ENCODE assay signal across 11 mouse cellular contexts in genomic region chr1:67103476-67104248, GRCm38 (mm10). TPM values are rescaled to one million over a fixed set of nuclear protein-coding genes. Genes with fewer than 3 reads are reported as not detected.
DNase-seq lines count a peak whose midpoint lies in the region; ATAC-seq lines count a peak whose summit lies in the region.
"Had no signal": no experiment of that assay in that cellular context is flagged by ENCODE, and none has a peak within 500 bp of the region (broad histone marks: within the 10 kb centered on the region; RNA-seq: fewer than 3 reads in every experiment).

No protein-coding gene starts in this region.

- no peak for ATAC-seq in liver, embryonic 11.5 days (replicated peaks; ENCODE audit: low FRiP score)
- ATAC-seq in liver, embryonic 13.5 days (ENCODE audit: low read depth) = peak; percentile 63
- no peak for ATAC-seq in forebrain, embryonic 15.5 days (replicated peaks)

- no peaks in the 10 kb centered on the region for H3K4me1 ChIP-seq in liver, embryonic 11.5 days (replicated peaks; ENCODE audit: control insufficient read depth, insufficient read depth, low read length)
- 0 out of 2 replicates have a peak, but pooled peaks cover 2% of the 10 kb centered on the region for H3K4me1 ChIP-seq in liver, embryonic 13.5 days (replicated peaks)
- no peaks in the 10 kb centered on the region; the same call in 1 of the 2 replicates for H3K4me1 ChIP-seq in forebrain, embryonic 15.5 days

- peak; percentile 3 for DNase-seq in liver
- DNase-seq in liver, embryonic 11.5 days (ENCODE audit: low spot score) = no peak
- peak; percentile 38 for DNase-seq in brain, adult 2 months (ENCODE audit: low read depth, low spot score)
- peak; percentile 1 for DNase-seq in embryo, embryonic 9.5 days (ENCODE audit: extremely low spot score)
- no peak for DNase-seq in liver, embryonic 13.5 days
- DNase-seq in Muller cell, postnatal 12 days (ENCODE audit: inconsistent ontology term) = no peak
- DNase-seq: adrenal gland, postnatal 14 days; heart, postnatal 14 days had no signal

- H3K9me3 ChIP-seq in liver, embryonic 11.5 days (ENCODE audit: control insufficient read depth, low read length) = no peaks in the 10 kb centered on the region; the same call in 1 of the 2 replicates
- 0 out of 2 replicates have a peak, but pooled peaks cover 2% of the 10 kb centered on the region for H3K9me3 ChIP-seq in liver, embryonic 13.5 days (replicated peaks)
- H3K9me3 ChIP-seq in forebrain, embryonic 15.5 days = no peaks in the 10 kb centered on the region
- H3K9me3 ChIP-seq: G1E; limb, embryonic 13.5 days had no signal

- WGBS in liver, embryonic 11.5 days = 64% methylated on average over 12 of the region's 12 CpGs
- 58% methylated on average over 12 of the region's 12 CpGs for WGBS in liver, embryonic 13.5 days (ENCODE audit: insufficient replicate concordance)
- 47% methylated on average over 12 of the region's 12 CpGs for WGBS in forebrain, embryonic 15.5 days

- H3K27me3 ChIP-seq in liver, embryonic 11.5 days (replicated peaks; ENCODE audit: control insufficient read depth, insufficient read depth, low read length) = no peaks in the 10 kb centered on the region
- H3K27me3 ChIP-seq in liver, embryonic 13.5 days = no peaks in the 10 kb centered on the region
- no peaks in the 10 kb centered on the region for H3K27me3 ChIP-seq in forebrain, embryonic 15.5 days
- H3K27me3 ChIP-seq: limb, embryonic 13.5 days had no signal

- H3K27ac ChIP-seq in liver, embryonic 11.5 days (ENCODE audit: low read depth, low read length) = no peak overlapping the region
- no peak overlapping the region for H3K27ac ChIP-seq in liver, embryonic 13.5 days
- no peak overlapping the region for H3K27ac ChIP-seq in forebrain, embryonic 15.5 days (replicated peaks)
- H3K27ac ChIP-seq: limb, embryonic 13.5 days had no signal

- H3K9ac ChIP-seq in liver, embryonic 11.5 days (ENCODE audit: low read depth, low read length) = no peak overlapping the region
- H3K9ac ChIP-seq in liver, embryonic 13.5 days = no peak overlapping the region
- no peak overlapping the region for H3K9ac ChIP-seq in forebrain, embryonic 15.5 days (replicated peaks)
- H3K9ac ChIP-seq: limb, embryonic 13.5 days had no signal

- no peak overlapping the region for H3K4me2 ChIP-seq in liver, embryonic 11.5 days
- no peak overlapping the region for H3K4me2 ChIP-seq in liver, embryonic 13.5 days
- no peak overlapping the region for H3K4me2 ChIP-seq in forebrain, embryonic 15.5 days (replicated peaks)
- H3K4me2 ChIP-seq: limb, embryonic 13.5 days had no signal

- H3K4me3 ChIP-seq in liver, embryonic 11.5 days (ENCODE audit: low read depth, low read length) = no peak overlapping the region
- no peak overlapping the region for H3K4me3 ChIP-seq in liver, embryonic 13.5 days (replicated peaks)
- no peak overlapping the region for H3K4me3 ChIP-seq in forebrain, embryonic 15.5 days
- H3K4me3 ChIP-seq: limb, embryonic 13.5 days had no signal

- no peaks in the 10 kb centered on the region for H3K36me3 ChIP-seq in liver, embryonic 11.5 days (ENCODE audit: control insufficient read depth, insufficient read depth, low read length)
- H3K36me3 ChIP-seq in liver, embryonic 13.5 days = no peaks in the 10 kb centered on the region
- H3K36me3 ChIP-seq in forebrain, embryonic 15.5 days = no peaks in the 10 kb centered on the region
- H3K36me3 ChIP-seq: G1E; limb, embryonic 13.5 days had no signal

RNA-seq across cellular contexts. Expression of gene Cps1, which starts 19.2 kb away (rescaled TPM):
- polyA plus RNA-seq in liver, embryonic 11.5 days (2014; fragmentation: Nextera tagmentation; extraction: Ambion mirVana) = 0.04 and 0.17 TPM in 2 replicates
- 0.41 and 0.45 TPM in 2 replicates for polyA plus RNA-seq in liver, embryonic 13.5 days (2015; fragmentation: Nextera tagmentation; extraction: Ambion mirVana)
- polyA plus RNA-seq in forebrain, embryonic 15.5 days (2015; fragmentation: Nextera tagmentation; extraction: Ambion mirVana) = 0.13 and 0.27 TPM in 2 replicates
- polyA plus RNA-seq: G1E had no signal

Comparison
In these comparisons a context has a peak if more than half of its experiments do, and no peak if none do; other contexts are left out.
1. DNase-seq: peak in liver (single experiment), brain, adult 2 months (single experiment) and embryo, embryonic 9.5 days (single experiment); none in liver, embryonic 11.5 days (single experiment), liver, embryonic 13.5 days (single experiment) and Muller cell, postnatal 12 days (single experiment).